Mouse (Mus musculus) cortical plate, adult 2 months (tissue): ENCODE measurements around the gene Mpv17.

ENCODE experiments used
- CTCF ChIP-seq: fragments of 200-500 bp; IDR thresholded peaks from 2 replicates; pipeline ENCODE4 v1.5.1; 2011; ENCODE audit warnings: mild to moderate bottlenecking, control low read depth, low read length; ENCODE audit not compliant: insufficient read depth; ENCODE audit errors: extremely low read depth
- POLR2A ChIP-seq: fragments of 200-500 bp; IDR thresholded peaks from 2 replicates; pipeline ENCODE4 v1.6.1; 2011; ENCODE audit warnings: mild to moderate bottlenecking, low read length, control low read depth; ENCODE audit not compliant: insufficient read depth; ENCODE audit errors: extremely low read depth

DNA sequence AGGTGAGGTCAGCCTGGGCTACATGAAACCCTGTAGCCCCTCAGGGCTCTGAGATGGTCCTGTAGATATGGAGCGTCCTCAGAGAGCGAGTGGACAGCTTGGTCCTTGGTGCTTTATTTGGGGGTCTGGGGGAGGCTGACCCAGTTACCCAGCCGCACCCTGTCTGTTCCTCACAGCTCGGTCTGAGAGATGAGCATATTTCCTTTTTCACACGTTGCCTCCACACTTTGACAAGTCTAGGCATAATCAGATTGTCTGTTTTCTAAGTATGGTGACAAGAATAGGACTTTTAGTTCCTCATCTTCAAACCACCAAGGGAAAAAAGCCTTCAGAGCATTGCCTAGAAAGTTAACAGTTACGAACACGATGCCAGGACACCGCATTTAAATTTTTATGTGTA lies 32.9 kb downstream of the Mpv17 start:
- no peak for TF ChIP-seq POLR2A
- TF ChIP-seq CTCF = no peak
